Mouse (Mus musculus): Measurements from ENCODE around the gene Creb5. TPM values are rescaled to one million over a fixed set of nuclear protein-coding genes. Genes with fewer than 3 reads are reported as not detected.
A peak's percentile ranks its signal among the peaks of the same experiment; 100 is the strongest.

Creb5 gene
- polyA plus RNA-seq, 1 experiment from 2014 or later, result 4.1 TPM

DNA sequence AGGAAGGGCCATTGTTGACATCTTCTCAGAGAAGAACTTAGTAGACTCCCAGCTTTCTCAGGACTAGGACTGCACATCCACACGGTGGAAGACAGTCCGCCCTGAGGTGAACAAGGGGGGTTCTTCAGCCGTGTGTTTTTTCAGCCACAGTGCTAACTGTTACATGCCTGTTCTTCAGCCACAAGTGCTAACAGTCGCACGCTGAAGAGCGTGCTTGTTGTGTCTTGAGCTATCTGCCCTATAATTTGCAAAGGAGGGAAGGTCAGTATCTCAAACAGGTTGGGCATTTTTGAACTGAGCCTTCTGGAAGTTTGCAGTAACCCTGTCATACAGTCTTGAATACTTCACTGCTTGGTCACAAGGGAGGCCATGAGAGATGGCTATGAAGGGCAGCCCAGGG is 174.0 kb downstream of the Creb5 start:
- Histone ChIP-seq H3K27ac (ENCODE audit: low read depth, low read length) (no peak overlapping the region), H3K9ac (ENCODE audit: low read length) (no peak overlapping the region), H3K27me3 (ENCODE audit: control insufficient read depth, insufficient read depth, low read length) (no peaks in the 10 kb centered on the region), H3K4me1 (ENCODE audit: control insufficient read depth, insufficient read depth, low read length) (peaks cover 3% of the 10 kb centered on the region; the same call in 1 of the 2 replicates), H3K9me3 (ENCODE audit: control insufficient read depth, low read length) (no peaks in the 10 kb centered on the region), H3K4me2 (no peak overlapping the region), H3K4me3 (ENCODE audit: low read depth, low read length) (no peak overlapping the region), H3K36me3 (ENCODE audit: control insufficient read depth, insufficient read depth, low read length) (no peaks in the 10 kb centered on the region)
- no peak for ATAC-seq (ENCODE audit: low FRiP score)
- peak; percentile 69 for DNase-seq (ENCODE audit: low spot score, missing footprints)
- 92% methylated on average over 6 of the region's 6 CpGs for WGBS

DNA sequence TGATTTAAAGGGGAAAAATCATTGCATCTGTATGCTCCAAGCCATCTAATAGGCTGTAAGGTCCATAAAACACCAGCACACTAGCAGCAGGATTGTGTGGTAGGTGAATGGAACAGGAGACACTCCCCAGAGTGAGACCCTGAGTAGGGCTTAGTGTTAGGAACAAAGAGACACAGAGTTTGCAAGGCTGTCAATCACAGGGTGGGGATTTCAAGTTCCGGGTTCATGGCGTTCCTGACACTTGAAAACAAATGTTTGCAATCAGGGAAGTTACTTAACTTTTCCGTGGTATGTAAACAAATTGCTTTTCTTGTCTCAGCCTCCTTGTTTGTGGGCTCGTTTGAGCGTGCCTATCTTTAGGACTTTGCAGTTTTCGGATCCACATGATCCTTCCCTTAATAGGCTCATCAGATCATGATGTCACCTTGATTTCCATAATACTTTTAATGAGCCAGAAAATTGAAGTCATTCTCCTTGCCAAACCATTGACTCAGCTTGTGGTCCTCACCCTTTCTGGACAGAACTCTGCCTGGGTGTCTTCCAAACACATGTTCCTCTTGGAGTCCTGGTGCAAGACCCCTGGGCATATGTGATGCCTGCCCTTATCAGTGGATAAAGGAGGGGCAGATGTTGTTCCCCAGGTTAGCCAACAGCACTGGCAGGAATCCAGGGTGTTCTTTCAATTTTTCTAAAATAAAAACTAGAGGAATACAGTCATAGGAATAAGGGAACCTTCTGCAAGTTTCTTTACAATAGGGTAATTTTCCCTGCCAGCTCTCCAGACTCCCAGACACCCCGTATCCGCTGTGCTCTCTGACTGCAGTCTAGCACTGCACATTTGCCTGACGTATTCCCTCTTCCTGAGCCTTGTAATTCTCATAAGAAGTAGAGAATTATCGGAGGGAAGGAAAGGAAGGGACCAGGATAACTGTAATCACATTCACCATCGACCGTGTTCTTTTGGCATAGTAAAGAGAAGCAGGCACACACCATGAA is 175.0 kb downstream of the Creb5 start:
- DNase-seq (ENCODE audit: low spot score, missing footprints), result peak; percentile 68
- H3K27ac ChIP-seq (ENCODE audit: low read depth, low read length), result no peak overlapping the region

DNA sequence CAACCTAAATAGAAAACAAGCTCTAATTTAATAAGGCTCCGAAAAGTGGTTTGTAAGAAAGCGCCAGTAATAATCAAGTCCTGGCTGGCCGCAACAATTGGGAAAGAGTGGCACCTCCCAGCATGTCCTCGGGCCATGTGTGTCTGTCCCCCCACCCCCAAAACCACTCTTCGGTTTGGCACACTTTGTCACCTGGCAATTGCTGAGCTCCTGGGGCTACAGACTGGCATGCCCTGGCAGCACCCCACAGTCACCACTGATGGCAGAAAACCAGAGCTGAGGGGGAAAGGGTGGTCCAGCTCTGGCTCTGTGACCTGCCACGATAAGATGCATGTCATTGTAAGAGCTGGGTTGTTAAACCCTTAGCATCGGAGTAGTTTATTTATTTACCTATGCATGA is 175.7 kb downstream of the Creb5 start:
- Histone ChIP-seq H3K9me3 (ENCODE audit: control insufficient read depth, low read length) (no peaks in the 10 kb centered on the region), H3K27ac (ENCODE audit: low read depth, low read length) (no peak overlapping the region), H3K4me2 (no peak overlapping the region), H3K36me3 (ENCODE audit: control insufficient read depth, insufficient read depth, low read length) (no peaks in the 10 kb centered on the region), H3K27me3 (ENCODE audit: control insufficient read depth, insufficient read depth, low read length) (no peaks in the 10 kb centered on the region), H3K4me1 (ENCODE audit: control insufficient read depth, insufficient read depth, low read length) (peaks cover 3% of the 10 kb centered on the region; the same call in 1 of the 2 replicates), H3K9ac (ENCODE audit: low read length) (no peak overlapping the region), H3K4me3 (ENCODE audit: low read depth, low read length) (no peak overlapping the region)
- WGBS, result 75% methylated on average over 7 of the region's 7 CpGs
- ATAC-seq (ENCODE audit: low FRiP score), result no peak
- DNase-seq (ENCODE audit: low spot score, missing footprints), result no peak

More for the DNA sequence above, 175.0 kb downstream of the Creb5 start:
- Histone ChIP-seq H3K4me3 (ENCODE audit: low read depth, low read length) (no peak overlapping the region), H3K4me2 (no peak overlapping the region), H3K9ac (ENCODE audit: low read length) (no peak overlapping the region), H3K36me3 (ENCODE audit: control insufficient read depth, insufficient read depth, low read length) (no peaks in the 10 kb centered on the region), H3K9me3 (ENCODE audit: control insufficient read depth, low read length) (no peaks in the 10 kb centered on the region), H3K27me3 (ENCODE audit: control insufficient read depth, insufficient read depth, low read length) (no peaks in the 10 kb centered on the region), H3K4me1 (ENCODE audit: control insufficient read depth, insufficient read depth, low read length) (peaks cover 3% of the 10 kb centered on the region; the same call in 1 of the 2 replicates)
- ATAC-seq (ENCODE audit: low FRiP score), result no peak
- WGBS, result 84% methylated on average over 12 of the region's 12 CpGs

DNA sequence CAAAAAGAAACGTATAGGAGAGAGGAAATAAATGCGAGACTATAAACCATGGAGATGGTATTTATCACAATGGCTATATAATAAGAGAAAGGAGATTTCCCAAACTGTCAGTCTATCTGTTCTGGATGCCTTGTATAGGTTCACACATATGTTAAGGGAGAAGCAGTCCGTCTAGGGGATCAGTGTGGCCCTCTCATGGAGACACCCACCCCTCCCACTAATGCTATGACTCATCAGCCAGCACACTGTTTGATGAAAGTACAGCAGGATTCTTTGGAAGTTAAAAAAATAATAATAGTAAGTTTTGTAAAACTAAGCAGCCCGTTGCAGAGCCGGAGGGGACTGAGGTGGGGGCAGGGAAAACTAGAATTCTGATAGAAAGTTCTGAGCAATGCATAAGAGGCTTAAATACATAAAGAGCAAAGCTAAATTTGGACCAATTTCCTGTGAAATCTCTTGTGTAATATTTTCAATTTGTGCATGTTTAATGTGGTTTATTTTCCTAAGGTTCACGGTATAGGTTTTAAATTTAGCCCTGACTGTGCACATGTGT is 176.3 kb downstream of the Creb5 start:
- peak; percentile 66 for DNase-seq (ENCODE audit: low spot score, missing footprints)
- no peak overlapping the region for H3K4me2 ChIP-seq
- H3K9ac ChIP-seq (ENCODE audit: low read length), result no peak overlapping the region
- H3K9me3 ChIP-seq (ENCODE audit: control insufficient read depth, low read length), result no peaks in the 10 kb centered on the region
- no peak for ATAC-seq (ENCODE audit: low FRiP score)
- WGBS, result 73% methylated on average over 6 of the region's 6 CpGs
- peaks cover 3% of the 10 kb centered on the region; the same call in 1 of the 2 replicates for H3K4me1 ChIP-seq (ENCODE audit: control insufficient read depth, insufficient read depth, low read length)
- H3K27me3 ChIP-seq (ENCODE audit: control insufficient read depth, insufficient read depth, low read length), result no peaks in the 10 kb centered on the region
- H3K36me3 ChIP-seq (ENCODE audit: control insufficient read depth, insufficient read depth, low read length), result no peaks in the 10 kb centered on the region
- no peak overlapping the region for H3K4me3 ChIP-seq (ENCODE audit: low read depth, low read length)
- no peak overlapping the region for H3K27ac ChIP-seq (ENCODE audit: low read depth, low read length)

DNA sequence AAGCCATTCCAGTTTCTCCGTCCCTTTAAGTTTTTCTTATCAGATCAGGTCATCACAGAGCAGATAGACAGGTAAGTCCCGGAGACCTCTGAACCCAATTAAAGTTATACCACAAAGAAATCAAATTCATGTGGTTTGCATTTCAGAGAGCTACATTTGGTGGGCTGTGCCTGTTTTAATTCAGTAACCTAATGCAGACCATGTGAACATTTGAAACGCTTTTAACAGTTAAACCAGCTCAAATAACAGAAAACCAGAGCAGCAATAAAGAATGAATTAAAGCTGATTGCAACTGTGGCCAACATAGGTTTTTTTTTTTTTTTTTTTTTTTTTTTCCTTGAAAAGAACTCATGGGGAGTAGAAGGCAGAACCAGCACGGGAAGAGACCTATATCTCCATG is 182.1 kb downstream of the Creb5 start:
- no peak overlapping the region for H3K4me2 ChIP-seq
- H3K36me3 ChIP-seq (ENCODE audit: control insufficient read depth, insufficient read depth, low read length), result no peaks in the 10 kb centered on the region
- WGBS, result 83% methylated on average over 4 of the region's 4 CpGs
- DNase-seq (ENCODE audit: low spot score, missing footprints) (no peak), ATAC-seq (ENCODE audit: low FRiP score) (no peak)
- H3K9ac ChIP-seq (ENCODE audit: low read length), result no peak overlapping the region
- no peaks in the 10 kb centered on the region for H3K27me3 ChIP-seq (ENCODE audit: control insufficient read depth, insufficient read depth, low read length)
- no peaks in the 10 kb centered on the region for H3K9me3 ChIP-seq (ENCODE audit: control insufficient read depth, low read length)
- H3K4me3 ChIP-seq (ENCODE audit: low read depth, low read length), result no peak overlapping the region
- no peaks in the 10 kb centered on the region for H3K4me1 ChIP-seq (ENCODE audit: control insufficient read depth, insufficient read depth, low read length)
- no peak overlapping the region for H3K27ac ChIP-seq (ENCODE audit: low read depth, low read length)

DNA sequence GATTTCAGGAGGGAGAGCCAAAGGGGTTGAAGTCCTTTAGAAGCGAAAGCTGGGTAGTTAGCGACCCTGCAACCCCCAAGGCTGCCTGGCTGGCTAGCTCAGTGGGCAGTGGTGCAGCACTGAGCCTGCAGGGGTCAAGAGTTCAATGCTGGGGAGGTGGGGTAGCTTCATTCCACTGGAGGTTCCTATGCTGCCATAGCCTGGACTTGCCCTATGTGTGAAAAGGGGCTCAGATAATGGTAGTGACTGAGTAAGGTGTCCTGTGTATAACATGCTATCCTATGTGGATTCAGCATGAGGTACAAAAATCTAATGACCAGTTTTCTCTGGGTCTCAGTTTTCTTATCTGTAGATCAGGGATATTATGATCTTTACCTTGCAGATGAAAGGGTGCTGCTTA is 182.6 kb downstream of the Creb5 start:
- no peaks in the 10 kb centered on the region for H3K27me3 ChIP-seq (ENCODE audit: control insufficient read depth, insufficient read depth, low read length)
- H3K4me3 ChIP-seq (ENCODE audit: low read depth, low read length), result no peak overlapping the region
- no peak overlapping the region for H3K4me2 ChIP-seq
- H3K9ac ChIP-seq (ENCODE audit: low read length), result no peak overlapping the region
- H3K36me3 ChIP-seq (ENCODE audit: control insufficient read depth, insufficient read depth, low read length), result no peaks in the 10 kb centered on the region
- no peak overlapping the region for H3K27ac ChIP-seq (ENCODE audit: low read depth, low read length)
- no peak for ATAC-seq (ENCODE audit: low FRiP score)
- no peaks in the 10 kb centered on the region for H3K9me3 ChIP-seq (ENCODE audit: control insufficient read depth, low read length)
- no peaks in the 10 kb centered on the region for H3K4me1 ChIP-seq (ENCODE audit: control insufficient read depth, insufficient read depth, low read length)
- no peak for DNase-seq (ENCODE audit: low spot score, missing footprints)
- WGBS, result 79% methylated on average over 2 of the region's 2 CpGs

DNA sequence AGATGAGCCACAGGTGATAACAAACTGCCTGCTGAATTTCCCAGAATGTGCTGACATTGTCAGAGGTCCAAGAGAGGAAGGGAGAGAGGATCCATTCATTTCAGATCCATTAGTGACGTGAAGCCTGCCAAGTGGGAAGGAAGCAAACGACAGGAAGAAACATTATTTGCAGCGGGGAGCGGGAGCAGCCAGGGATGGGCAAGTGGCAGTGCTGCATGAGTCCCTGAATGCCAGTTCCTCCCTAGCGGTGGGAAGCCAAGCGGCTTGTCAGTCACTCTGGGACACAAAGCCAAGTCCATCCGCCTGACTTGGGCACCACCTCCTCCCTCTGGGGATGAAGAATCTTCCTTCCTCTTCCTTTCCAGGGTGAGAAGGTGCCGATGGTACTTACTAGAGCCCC is 183.5 kb downstream of the Creb5 start:
- Histone ChIP-seq H3K9me3 (ENCODE audit: control insufficient read depth, low read length) (no peaks in the 10 kb centered on the region), H3K36me3 (ENCODE audit: control insufficient read depth, insufficient read depth, low read length) (no peaks in the 10 kb centered on the region), H3K27me3 (ENCODE audit: control insufficient read depth, insufficient read depth, low read length) (no peaks in the 10 kb centered on the region), H3K27ac (ENCODE audit: low read depth, low read length) (no peak overlapping the region), H3K4me1 (ENCODE audit: control insufficient read depth, insufficient read depth, low read length) (no peaks in the 10 kb centered on the region), H3K4me3 (ENCODE audit: low read depth, low read length) (no peak overlapping the region), H3K9ac (ENCODE audit: low read length) (no peak overlapping the region), H3K4me2 (no peak overlapping the region)
- no peak for DNase-seq (ENCODE audit: low spot score, missing footprints)
- ATAC-seq (ENCODE audit: low FRiP score), result no peak
- 73% methylated on average over 8 of the region's 8 CpGs for WGBS

DNA sequence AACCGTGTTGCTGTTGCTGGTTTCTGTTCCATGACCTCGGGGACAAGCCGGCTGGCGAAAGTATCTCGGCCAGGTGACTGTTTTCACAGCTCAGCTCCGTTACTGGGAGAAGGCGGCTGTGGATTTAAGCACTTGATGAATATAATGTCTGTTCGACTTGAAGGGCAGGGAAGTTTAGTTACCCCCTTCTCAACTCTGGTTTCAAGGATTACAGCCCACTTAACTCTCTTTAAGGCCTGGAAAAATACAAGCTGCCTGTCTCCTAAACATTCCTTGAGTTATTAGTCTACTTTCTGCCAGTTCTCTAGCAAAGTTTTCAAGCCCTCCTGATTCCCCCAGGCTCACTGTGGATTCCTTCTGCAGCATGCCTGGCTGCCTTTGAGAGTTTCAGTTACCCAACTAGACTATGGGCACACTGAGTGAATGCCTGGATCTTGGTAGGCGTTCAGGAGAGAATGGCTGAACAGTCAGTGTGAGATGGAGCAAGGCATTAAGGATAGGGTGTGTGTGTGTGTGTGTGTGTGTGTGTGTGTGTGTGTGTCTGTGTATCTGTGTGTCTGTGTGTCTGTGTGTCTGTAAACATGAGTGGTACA is 184.0 kb downstream of the Creb5 start:
- no peaks in the 10 kb centered on the region for H3K36me3 ChIP-seq (ENCODE audit: control insufficient read depth, insufficient read depth, low read length)
- H3K9ac ChIP-seq (ENCODE audit: low read length), result no peak overlapping the region
- no peak for ATAC-seq (ENCODE audit: low FRiP score)
- DNase-seq (ENCODE audit: low spot score, missing footprints), result no peak
- no peaks in the 10 kb centered on the region for H3K9me3 ChIP-seq (ENCODE audit: control insufficient read depth, low read length)
- H3K4me1 ChIP-seq (ENCODE audit: control insufficient read depth, insufficient read depth, low read length), result no peaks in the 10 kb centered on the region
- H3K4me3 ChIP-seq (ENCODE audit: low read depth, low read length), result no peak overlapping the region
- no peak overlapping the region for H3K4me2 ChIP-seq
- H3K27ac ChIP-seq (ENCODE audit: low read depth, low read length), result no peak overlapping the region
- no peaks in the 10 kb centered on the region for H3K27me3 ChIP-seq (ENCODE audit: control insufficient read depth, insufficient read depth, low read length)
- WGBS, result 82% methylated on average over 9 of the region's 9 CpGs

DNA sequence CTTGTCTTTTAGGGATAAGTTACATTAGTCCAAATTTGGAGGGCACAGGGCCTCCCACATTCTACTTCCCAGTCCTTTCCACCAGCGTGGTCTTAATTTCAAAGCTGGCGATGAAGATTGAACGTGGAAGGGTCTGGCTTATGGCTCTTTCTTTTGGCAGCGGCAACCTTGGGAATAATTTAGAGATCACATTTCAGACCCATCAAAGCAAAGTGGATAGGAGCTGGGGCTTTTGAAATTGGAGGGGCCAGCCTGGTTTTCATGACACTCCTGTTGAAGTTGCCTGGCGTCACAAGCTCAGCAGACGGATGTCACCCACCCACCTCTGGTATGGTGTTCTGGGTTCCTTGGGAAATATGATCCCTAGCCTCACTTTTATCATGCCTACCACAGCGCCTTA is 185.7 kb downstream of the Creb5 start:
- ATAC-seq (ENCODE audit: low FRiP score) (no peak), DNase-seq (ENCODE audit: low spot score, missing footprints) (no peak)
- Histone ChIP-seq H3K27me3 (ENCODE audit: control insufficient read depth, insufficient read depth, low read length) (no peaks in the 10 kb centered on the region), H3K4me2 (no peak overlapping the region), H3K9me3 (ENCODE audit: control insufficient read depth, low read length) (no peaks in the 10 kb centered on the region), H3K9ac (ENCODE audit: low read length) (no peak overlapping the region), H3K36me3 (ENCODE audit: control insufficient read depth, insufficient read depth, low read length) (no peaks in the 10 kb centered on the region), H3K27ac (ENCODE audit: low read depth, low read length) (no peak overlapping the region), H3K4me1 (ENCODE audit: control insufficient read depth, insufficient read depth, low read length) (no peaks in the 10 kb centered on the region), H3K4me3 (ENCODE audit: low read depth, low read length) (no peak overlapping the region)
- WGBS, result 85% methylated on average over 7 of the region's 7 CpGs
